Mouse (Mus musculus) gonadal fat pad, adult 2 months (tissue): ENCODE measurements around the gene Fam129c. TPM values are rescaled to one million over a fixed set of nuclear protein-coding genes. Genes with fewer than 3 reads are reported as not detected.

Experiments used
- DNase-seq: peaks from one replicate; pipeline ENCODE4 v3.0.0-alpha.2; 2012; ENCODE audit warnings: low read depth
- polyA plus RNA-seq: library from polyadenylated mRNA; depleted of rRNA; stranded (reverse); fragments of >200 nt; gene quantifications from 2 replicates; pipeline ENCODE4 v1.2.3, GENCODE M21; 2012

The Fam129c gene
- polyA plus RNA-seq, 1 experiment: 2.2 TPM

GRCm38 (mm10) chr8:71604021-71604420 lies 6.6 kb downstream of the Fam129c start:
- no peak for DNase-seq

GRCm38 (mm10) chr8:71610822-71611651 lies 13.6 kb downstream of the Fam129c start, which contains the start of gene Colgalt1:
Colgalt1 (plus strand) TSS chr8:71610998.
- peak; percentile 87 for DNase-seq

- DNase-seq: no peak
Measured at GRCm38 (mm10) chr8:71612141-71612540, 14.7 kb downstream of the Fam129c start.

DNA sequence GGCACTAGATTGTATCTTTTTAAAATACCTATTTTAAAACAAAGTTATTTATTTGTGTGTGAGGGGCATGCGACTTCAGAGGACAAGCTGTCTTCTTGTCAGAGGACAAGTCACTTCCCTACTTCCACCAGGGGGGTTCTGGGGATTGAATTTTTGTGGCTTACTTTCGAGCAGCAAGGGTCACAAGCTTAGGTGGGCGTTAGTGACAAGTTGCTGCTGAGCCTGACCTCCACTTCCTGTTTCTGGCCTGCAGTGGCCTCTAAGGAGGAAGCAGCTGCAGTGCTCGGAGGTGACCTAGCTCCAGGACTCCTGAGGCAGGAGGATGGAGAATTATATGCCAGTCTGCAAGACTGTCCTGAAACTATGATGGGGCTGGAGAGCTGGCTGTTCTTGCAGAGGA lies 16.0 kb downstream of the Fam129c start:
- no peak for DNase-seq

DNA sequence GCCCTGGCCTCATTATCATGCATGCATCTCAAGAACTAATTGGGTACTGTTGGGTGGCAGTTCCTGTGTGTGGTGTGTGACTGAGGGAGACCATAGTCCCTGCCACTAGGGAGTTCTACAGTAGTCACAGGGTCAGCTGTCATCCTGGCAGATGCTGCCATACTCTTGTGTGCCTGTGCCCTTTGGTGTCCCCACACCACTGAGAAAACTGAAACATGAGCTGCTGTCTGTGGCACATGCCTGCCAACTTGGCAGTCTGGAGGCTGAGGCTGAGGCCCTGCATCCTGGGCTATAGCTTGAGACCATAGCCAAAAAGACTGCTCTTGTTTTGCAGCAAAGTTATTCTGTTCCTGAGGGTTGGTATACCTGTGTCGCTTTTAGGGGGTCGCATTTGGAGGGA lies 22.3 kb downstream of the Fam129c start:
- no peak for DNase-seq

- no peak for DNase-seq
Measured at GRCm38 (mm10) chr8:71625088-71625487, 27.6 kb downstream of the Fam129c start.

DNA sequence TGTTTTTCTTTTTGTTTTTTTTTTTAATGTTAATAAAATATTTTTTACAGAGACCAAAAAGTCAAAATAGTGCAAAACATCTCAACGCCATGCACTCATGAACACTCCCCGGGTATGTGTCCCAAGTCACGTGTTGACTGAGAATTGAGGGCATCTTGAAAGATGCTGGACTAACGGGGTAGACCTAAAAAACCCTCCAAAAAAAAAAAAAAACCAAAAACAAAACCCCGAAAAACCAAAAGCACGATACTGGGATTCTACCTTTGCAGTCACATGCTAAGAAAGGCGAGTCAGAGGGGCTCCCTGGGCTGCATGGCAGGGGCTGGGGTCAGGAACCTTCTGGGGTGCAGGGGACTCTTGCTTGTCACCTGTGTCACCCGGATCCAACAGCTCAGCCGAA lies 29.3 kb downstream of the Fam129c start:
- DNase-seq: no peak

GRCm38 (mm10) chr8:71627265-71628099 lies 30.0 kb downstream of the Fam129c start:
- no peak for DNase-seq

DNA sequence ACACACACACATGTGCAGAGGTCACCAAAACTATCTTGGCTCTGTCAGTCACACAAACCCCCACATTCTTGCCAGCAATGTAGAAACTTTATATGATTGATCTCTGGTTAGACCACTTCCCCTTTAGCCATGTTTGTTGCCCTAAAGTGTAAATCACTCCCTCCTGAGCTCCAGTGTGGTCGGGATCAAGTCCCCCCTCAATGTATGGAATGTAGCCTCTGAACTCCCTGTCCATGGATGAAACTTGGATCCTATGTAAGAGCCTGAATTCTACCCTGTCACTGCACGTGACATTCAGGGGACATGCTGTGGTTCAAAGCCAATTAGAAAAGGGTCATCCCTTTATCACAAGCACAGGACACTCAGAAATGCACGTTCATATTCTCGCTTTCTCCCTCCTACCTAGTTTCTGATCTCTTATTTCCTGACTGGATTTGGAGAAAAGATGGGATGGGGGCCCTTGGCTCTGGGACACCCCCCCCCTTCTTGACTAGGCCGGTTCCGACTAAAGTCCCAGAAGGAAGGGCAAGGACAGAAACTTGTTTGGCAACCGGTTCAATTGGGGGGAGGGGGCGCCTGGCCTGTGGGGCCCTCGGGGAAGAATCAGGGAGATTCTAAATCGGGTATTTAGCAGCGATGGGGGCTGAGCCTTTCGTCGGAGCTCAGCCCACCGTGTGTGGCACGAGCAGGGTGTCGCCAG lies 31.1 kb downstream of the Fam129c start:
- no peak for DNase-seq

DNA sequence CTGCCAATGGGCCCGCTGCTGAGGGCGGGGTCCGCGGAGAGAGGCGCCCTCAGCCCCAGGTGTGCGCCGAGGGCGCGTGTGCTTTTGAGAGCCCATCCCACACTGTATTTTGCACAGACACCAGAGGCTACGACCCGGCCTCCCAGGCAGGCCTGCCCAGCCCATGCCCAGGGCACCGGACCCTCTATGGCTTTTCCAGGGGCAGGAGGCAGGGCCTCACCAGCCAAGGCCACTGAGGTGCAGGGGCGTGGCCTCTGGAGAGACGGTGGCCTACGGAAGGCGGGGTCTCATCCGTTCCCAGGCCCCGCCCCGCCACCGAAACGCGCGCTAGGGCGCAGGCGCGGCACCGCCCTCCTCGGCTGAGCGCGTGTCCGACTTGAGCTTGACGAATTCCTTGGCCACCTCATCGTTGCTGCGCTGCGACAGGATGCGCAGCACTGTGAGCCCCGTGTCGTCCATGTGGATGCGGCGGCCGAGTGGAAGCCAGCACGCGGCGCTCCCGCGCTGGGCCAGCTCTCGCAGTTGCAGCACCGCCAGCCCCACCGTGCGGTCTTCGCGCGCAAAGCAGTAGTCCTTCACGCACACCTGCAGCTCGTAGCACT lies 31.7 kb downstream of the Fam129c start:
- no peak for DNase-seq

- no peak for DNase-seq
Measured at GRCm38 (mm10) chr8:71629781-71630212, 32.3 kb downstream of the Fam129c start.

- DNase-seq: no peak
Measured at GRCm38 (mm10) chr8:71630761-71631160, 33.3 kb downstream of the Fam129c start.

GRCm38 (mm10) chr8:71631897-71632296 lies 34.4 kb downstream of the Fam129c start:
- no peak for DNase-seq

- no peak for DNase-seq
Measured at GRCm38 (mm10) chr8:71633164-71633563, 35.7 kb downstream of the Fam129c start.

DNA sequence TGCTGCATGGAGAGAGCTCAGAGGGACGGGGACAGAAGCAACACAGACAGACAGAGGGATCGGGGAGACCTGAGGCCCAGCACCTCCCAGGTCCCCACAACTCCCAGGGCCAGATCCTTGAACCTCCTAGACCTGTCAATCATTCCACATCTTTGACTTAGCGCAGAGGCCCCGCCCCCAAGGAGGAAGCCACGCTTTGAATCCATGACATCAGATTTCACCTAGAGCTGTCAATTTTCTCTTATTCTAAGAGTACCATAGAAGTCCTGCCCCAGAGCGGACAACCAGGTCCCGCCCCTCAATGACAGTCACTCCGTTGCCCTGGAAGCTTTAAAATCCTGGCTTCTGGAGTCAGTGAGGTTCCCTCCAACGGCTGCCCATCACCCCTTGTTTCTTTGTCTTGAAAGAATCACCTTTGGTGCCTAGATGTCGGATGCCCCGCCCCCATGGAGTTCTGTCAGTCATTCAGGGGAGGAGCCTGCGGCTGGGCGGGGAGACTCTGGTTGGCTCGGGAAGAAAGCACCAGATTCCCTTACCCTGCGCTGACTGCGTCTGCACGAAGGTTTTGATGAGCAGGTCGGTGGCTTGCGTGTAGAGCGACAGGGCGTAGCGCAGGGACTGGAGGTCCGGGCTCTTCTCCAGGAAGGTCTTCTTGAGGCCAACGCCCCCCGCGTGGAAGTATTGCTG lies 36.7 kb downstream of the Fam129c start:
- no peak for DNase-seq

GRCm38 (mm10) chr8:71637149-71638095 lies 40.0 kb downstream of the Fam129c start:
- no peak for DNase-seq

DNA sequence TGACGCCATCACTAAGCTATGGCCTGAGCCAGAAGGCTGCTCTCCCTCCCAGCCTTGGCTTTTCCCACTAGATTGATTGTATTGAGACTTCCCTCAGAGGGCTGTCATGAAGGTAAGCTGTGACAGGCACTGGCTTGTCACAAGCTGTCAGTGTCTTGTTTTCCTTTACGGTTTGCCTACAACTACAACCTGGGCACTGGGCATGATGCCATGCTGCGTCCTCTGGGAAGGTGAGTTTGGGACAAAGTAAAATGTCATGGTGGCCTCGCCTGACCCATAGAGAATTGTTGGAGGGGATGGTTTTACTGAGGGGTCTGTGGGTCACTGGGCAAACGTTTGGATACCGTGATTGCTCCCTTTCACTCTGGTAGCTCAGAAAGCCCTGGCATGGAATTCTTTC lies 40.9 kb downstream of the Fam129c start:
- no peak for DNase-seq

- no peak for DNase-seq
Measured at GRCm38 (mm10) chr8:71639318-71639717, 41.9 kb downstream of the Fam129c start.

- DNase-seq: no peak
Measured at GRCm38 (mm10) chr8:71645510-71645909, 48.1 kb downstream of the Fam129c start.

- DNase-seq: no peak
Measured at GRCm38 (mm10) chr8:71654600-71654999, 57.2 kb downstream of the Fam129c start.
